Mouse (Mus musculus): ENCODE results near the gene Bag1.

Gene Bag1

DNA sequence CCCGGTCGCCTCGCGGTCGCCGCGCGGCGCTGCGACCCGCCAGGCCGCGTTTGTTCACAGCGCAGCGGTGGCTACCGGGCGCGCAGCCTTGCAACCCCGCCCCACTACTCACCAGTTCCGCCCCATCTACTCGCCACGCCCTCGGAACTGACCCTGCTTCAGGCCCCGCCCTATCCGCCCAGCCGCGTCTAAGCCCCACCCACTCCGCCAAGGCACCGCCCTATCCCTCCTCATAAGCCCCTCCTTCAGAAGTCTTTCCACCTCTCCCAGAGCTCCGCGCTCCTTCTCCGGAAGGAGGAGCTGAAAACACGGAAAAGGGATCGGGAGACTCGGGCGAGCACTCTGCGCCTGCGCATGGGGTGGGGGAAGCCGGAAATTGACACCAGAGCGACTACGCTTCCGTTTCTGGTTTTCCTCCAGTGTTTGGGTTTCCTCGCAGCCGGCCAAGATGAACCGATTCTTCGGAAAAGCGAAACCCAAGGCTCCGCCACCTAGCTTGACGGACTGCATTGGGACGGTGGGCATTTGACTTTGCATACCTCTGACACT is at the start of gene Bag1, which contains the start of gene Chmp5:
TSS of gene Bag1 (minus strand) at position 135 of the 549 bp plus-strand sequence.
TSS of gene Chmp5 (plus strand) at position 248 of the 549 bp plus-strand sequence.
- DNase-seq: peak; percentile 98 to 99

DNA sequence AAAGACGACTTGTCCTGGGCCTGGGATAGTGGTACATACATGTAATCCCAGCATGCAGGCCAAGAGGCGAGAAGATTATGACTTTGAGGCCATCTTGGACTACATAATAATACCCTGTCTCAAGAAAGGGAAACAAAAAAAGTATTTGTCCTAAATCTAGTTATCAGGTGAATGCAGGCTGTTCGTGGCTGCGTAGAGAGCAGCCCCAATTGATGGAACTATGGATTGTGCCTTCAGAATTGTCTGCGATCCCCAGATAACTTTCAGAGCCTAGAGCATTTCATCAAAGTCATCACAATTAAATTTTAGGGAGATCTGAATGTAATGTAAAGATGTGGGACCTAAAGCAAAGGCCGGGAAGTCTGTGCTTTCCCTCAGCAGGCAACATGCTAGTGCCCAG is 48.2 kb upstream of the Bag1 start:
- no peak for DNase-seq

DNA sequence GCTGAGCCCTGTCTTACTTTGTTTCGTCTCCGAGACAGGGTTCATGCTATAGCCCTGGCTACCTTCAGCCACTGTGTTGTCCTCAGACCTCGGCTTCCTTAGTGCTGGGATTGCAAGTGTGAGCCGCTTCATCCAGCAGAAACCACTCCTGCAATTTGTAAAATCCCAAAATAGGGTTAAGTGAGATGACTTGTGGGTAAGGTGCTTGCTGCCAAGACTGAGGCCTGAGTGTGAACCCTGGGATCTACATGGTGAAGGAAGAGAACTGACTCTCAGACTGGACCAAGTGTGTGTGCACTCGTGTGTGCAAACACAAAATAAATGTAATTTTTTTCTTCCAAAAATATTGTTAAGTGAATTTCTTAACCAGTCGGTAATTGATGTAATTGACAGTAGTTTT is 41.5 kb upstream of the Bag1 start:
- DNase-seq: no peak

DNA sequence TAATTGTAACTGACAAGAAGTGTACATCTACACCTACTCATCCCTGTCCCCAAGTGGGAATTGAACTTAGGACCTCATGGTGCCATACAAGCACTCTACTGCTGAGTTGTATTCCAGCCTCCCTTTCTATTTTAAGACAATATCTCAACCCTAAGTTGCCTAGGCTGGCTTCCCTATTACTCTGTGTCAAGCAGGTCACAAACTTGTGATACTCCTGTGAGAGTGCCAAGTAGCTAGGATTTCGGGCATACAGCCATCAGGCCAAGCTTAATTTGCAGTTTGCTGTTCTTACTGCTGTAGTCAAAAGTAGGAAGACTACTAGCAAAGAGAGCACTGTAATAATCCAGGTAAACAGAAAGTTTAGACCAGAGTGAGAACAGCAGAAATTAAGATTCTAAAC is 35.6 kb upstream of the Bag1 start:
- DNase-seq: peak; percentile 16 to 30

DNA sequence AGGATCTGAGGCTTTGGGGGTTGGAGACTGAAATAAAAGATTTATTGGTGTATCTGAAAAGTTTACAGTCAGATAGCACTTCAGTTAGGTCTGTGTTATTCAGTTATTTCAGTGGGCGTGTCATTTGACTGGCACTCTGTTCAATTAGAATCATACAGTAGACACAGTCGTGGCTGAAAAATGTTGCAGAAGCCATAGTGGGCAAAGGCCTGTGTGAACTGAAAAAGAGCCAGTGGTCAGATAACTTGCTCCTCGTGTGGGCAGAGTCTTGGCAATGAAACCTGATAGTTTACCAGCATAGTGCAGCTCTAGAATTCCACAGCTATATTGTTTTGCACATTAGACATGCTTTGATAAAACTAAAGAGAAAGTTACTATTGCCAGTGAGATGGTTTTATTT is 34.4 kb upstream of the Bag1 start:
- no peak for DNase-seq

GRCm38 (mm10) chr4:40979430-40979829 is 31.3 kb upstream of the Bag1 start:
- no peak for DNase-seq

- DNase-seq: no peak
Observed at GRCm38 (mm10) chr4:40976651-40977050, 28.6 kb upstream of the Bag1 start.

DNA sequence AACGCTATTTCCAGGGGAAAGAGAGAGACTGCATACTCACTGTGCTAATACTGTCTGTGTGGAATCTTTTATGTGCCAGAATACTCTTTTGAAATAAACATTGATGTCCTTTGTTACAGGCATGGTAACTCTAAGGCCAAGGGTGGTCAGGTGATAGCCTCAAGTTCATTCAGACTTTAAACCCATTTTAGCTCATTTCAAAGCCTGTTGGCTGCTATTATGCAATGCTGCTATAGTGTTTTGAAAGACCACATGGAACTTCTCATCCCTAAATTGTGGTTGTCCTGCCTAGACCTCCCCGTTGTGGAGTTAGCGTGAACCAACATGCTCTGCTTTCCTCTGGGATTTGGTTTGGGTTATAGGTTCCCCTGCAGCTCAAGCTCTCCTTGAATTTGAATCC is 27.6 kb upstream of the Bag1 start:
- DNase-seq: peak in 1 of 2 experiments; percentile 49

- no peak for DNase-seq
Observed at GRCm38 (mm10) chr4:40974011-40974410, 25.9 kb upstream of the Bag1 start.

DNA sequence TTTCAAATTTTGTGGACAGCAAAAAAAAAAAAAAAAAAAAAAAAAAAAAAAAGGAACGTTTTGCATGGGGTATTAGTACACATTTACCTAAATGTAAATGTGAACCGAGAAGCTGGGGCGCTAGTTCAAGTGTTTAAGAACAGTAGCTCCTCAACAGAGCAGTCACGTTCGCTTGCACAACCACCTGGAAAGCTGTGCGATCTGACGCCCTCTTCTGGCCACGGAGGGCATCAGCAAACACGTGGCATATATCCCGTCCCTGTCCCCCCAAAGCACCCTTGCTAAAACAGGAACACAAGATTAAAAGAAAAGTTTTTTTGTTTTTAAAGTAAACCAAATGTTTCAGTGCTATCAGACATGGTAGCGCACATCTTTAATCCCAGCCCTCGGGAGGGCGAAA is 23.6 kb upstream of the Bag1 start:
- peak; percentile 30 to 64 for DNase-seq

DNA sequence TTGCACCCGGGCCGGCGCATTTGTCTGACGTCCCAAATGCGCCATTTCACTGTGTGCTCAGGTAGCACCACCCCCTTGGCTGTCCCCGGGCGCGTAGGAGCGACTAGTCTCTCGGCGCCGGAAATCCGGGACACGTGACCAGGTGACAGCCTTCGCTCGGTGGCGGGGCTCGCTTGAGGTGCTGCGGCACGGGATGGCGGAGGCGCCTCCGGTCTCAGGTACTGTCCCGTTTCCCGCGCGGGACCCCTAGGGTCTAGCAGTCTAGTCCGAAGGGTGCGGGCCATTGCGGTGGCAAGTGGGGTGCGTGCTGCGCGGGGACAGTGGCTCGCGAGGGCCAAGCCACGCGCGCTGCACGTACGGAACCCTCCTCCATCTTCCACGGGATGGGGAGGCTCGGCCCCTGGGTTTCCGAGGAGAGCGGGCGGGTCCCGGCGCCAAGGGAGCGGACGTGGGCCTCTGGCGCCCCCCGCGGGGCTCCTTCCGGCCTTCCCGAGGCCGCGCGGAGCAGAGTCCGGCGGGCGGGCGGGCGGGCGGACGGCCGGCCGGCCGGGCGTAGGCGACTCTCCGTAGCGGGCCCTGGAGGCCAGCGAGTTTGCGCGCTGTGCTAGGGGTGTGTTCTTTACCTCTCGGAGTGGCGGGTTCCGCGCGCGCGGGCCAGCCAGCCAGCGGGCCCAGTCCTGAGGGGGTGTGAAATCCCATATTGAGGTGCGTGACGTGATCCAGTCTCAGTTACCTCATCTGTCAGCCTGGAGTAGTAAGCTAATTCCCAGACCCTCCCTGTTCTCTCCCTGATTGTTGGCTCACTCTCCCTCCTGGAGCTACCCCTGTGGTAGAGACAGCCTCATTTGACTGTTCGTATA is 23.0 kb upstream of the Bag1 start, which contains the start of gene Nfx1:
TSS of gene Nfx1 (plus strand) at position 65 of the 860 bp plus-strand sequence.
- DNase-seq: peak; percentile 98 to 99

DNA sequence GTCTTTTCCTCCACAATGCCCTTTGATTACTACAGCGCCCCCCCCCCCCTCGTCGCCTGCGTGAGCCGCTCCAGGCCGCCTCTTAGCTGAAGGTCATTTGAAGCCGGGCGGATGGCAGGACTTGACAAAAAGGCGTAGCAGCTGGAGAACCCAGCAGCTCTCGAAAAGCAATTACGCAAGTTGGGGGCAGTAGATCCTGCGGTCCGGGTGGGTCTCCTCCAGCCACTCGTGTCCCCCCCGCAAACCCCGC is 22.4 kb upstream of the Bag1 start:
- no peak for DNase-seq

- DNase-seq: peak; percentile 17 to 34
Observed at GRCm38 (mm10) chr4:40969781-40970591, 21.9 kb upstream of the Bag1 start.

- DNase-seq: peak; percentile 10 to 33
Observed at GRCm38 (mm10) chr4:40969161-40969560, 21.1 kb upstream of the Bag1 start.

GRCm38 (mm10) chr4:40963536-40963935 is 15.4 kb upstream of the Bag1 start:
- no peak for DNase-seq

GRCm38 (mm10) chr4:40955942-40956341 is 7.8 kb upstream of the Bag1 start:
- DNase-seq: no peak

DNA sequence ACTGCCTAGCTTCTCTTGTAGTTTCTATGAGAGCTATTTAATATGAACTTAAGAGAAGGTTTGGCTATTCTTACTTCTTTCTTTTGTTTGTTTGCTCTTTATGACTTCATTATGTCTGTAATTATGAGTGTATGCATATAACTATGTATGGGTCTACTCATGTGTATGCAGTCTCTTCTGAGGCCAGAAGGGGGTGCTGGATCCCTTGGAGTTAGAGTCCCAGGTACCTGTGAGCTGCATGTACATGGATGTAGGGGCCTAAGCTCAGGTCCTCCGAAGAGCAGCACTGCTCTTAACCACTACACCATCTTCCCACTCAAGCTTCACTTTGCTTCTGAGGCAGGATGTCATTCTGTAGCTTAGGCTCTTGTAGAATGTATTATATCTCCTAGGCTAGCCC is 5.4 kb upstream of the Bag1 start:
- DNase-seq: peak; percentile 59 to 77

GRCm38 (mm10) chr4:40947565-40948159 is 432 bp downstream of the Bag1 start:
- DNase-seq: no peak

GRCm38 (mm10) chr4:40946516-40947121 is 1.5 kb downstream of the Bag1 start:
- DNase-seq: no peak

DNA sequence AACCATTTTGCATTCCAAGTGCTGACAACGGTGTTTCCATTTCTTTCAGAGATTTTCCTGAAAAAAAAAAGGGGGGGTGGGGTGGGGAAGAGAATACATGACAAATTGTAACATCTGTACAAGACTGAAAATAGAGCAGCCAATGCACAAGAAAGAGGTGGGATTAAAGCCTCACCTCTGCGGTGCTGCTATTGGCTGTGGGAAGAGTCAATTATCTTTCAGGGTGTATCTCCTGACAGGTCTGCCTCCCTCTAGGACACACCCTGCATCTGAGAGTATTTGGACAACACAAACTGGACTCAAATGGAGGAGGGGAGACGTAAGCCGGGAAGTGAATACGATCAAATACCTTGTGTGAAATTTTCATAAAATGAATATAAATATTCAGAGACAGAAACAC is 4.4 kb downstream of the Bag1 start:
- no peak for DNase-seq

DNA sequence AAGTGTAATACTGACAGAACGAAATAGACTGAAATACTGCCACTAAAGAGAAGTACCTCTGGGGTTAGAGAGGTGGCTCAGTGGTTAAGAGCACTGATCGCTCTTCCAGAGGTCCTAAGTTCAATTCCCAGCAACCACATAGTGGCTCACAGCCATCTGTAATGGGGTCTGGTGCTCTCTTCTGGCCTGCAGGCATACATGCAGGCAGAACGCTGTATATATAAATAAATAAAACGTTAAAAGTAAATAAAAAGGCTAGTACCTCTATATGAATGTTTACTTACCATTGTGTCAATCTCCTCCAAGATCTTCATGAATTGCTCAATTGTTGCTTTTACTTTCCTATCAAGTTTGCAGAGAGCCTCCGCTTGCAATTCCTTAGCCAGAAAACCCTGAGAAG is 9.3 kb downstream of the Bag1 start:
- no peak for DNase-seq

GRCm38 (mm10) chr4:40936175-40936839 is 11.8 kb downstream of the Bag1 start:
- peak; percentile 20 to 45 for DNase-seq
